8 mouse cellular contexts compared by ENCODE assay signal in genomic region chr12:75701173-75702083, GRCm38 (mm10). TPM values are rescaled to one million over a fixed set of nuclear protein-coding genes. Genes with fewer than 3 reads are reported as not detected.
DNase-seq lines count a peak whose midpoint lies in the region; ATAC-seq lines count a peak whose summit lies in the region.

No protein-coding gene starts in this region.

- peak overlapping the region; percentile 8 for H3K4me3 ChIP-seq in intestine, embryonic 16.5 days (ENCODE audit: low read length)
- H3K4me3 ChIP-seq in liver, embryonic 16.5 days (ENCODE audit: low read depth, low read length): no peak overlapping the region

- peaks cover 8% of the 10 kb centered on the region for H3K4me1 ChIP-seq in intestine, embryonic 16.5 days (ENCODE audit: control insufficient read depth, insufficient read depth, low read length)
- H3K4me1 ChIP-seq in liver, embryonic 16.5 days (ENCODE audit: control insufficient read depth, low read depth, low read length): peaks cover 2% of the 10 kb centered on the region; the same call in 1 of the 2 replicates

- peak overlapping the region; percentile 55 for H3K4me2 ChIP-seq in intestine, embryonic 16.5 days (ENCODE audit: low read depth, low read length)
- peak overlapping the region; percentile 30 for H3K4me2 ChIP-seq in liver, embryonic 16.5 days (ENCODE audit: low read depth, low read length)

- H3K9ac ChIP-seq in intestine, embryonic 16.5 days (ENCODE audit: low read depth, low read length): peak overlapping the region; percentile 46
- H3K9ac ChIP-seq in liver, embryonic 16.5 days (ENCODE audit: low read depth, low read length): no peak overlapping the region

- no peaks in the 10 kb centered on the region for H3K27me3 ChIP-seq in intestine, embryonic 16.5 days (replicated peaks; ENCODE audit: control insufficient read depth, insufficient read depth, low read length)
- H3K27me3 ChIP-seq in liver, embryonic 16.5 days (ENCODE audit: control insufficient read depth, insufficient read depth, low read depth, low read length): no peaks in the 10 kb centered on the region

- DNase-seq in adrenal gland, adult (ENCODE audit: inconsistent age in 2 of 2, low spot score in 1 of 2): peak; percentile 36 to 72
- DNase-seq in adrenal gland, adult 8-10 months: no peak
- DNase-seq in adrenal gland, postnatal 10 days: peak; percentile 57
- DNase-seq in gastrocnemius, postnatal 10 days: peak; percentile 65
- peak; percentile 26 for DNase-seq in retina, postnatal 1 day
- DNase-seq in spleen, adult 12 weeks (ENCODE audit: low spot score): no peak

- H3K27ac ChIP-seq in intestine, embryonic 16.5 days (ENCODE audit: low read length): 0 out of 2 replicates have a peak overlapping the region, but pooled peaks have one; percentile 19
- H3K27ac ChIP-seq in liver, embryonic 16.5 days (ENCODE audit: low read length): no peak overlapping the region

- H3K9me3 ChIP-seq in intestine, embryonic 16.5 days (ENCODE audit: control insufficient read depth, low read length): peaks cover 3% of the 10 kb centered on the region; the same call in 1 of the 2 replicates
- peaks cover 5% of the 10 kb centered on the region; the same call in 1 of the 2 replicates for H3K9me3 ChIP-seq in liver, embryonic 16.5 days (replicated peaks; ENCODE audit: control insufficient read depth, low read length)

- peak; percentile 77 for ATAC-seq in intestine, embryonic 16.5 days
- ATAC-seq in liver, embryonic 16.5 days (ENCODE audit: low read depth): no peak

- WGBS in intestine, embryonic 16.5 days: 28% methylated on average over 21 of the region's 21 CpGs
- WGBS in liver, embryonic 16.5 days (ENCODE audit: insufficient replicate concordance): 38% methylated on average over 21 of the region's 21 CpGs

- no peaks in the 10 kb centered on the region for H3K36me3 ChIP-seq in intestine, embryonic 16.5 days (ENCODE audit: control insufficient read depth, insufficient read depth, low read length)
- no peaks in the 10 kb centered on the region for H3K36me3 ChIP-seq in liver, embryonic 16.5 days (ENCODE audit: control insufficient read depth, insufficient read depth)

RNA-seq across cellular contexts. Expression of gene Wdr89, which starts 32.1 kb away (rescaled TPM):
- 1 to 10 TPM; 4.8 to 5.9 (median 5.5) TPM for total RNA-seq in adrenal gland, adult 8-10 months (2022)
- 1 to 10 TPM; 4.8 to 8.3 TPM for total RNA-seq in adrenal gland, postnatal 10 days (2021)
- total RNA-seq in gastrocnemius, postnatal 10 days (2021): 1 to 10 TPM; 3.1 to 3.7 TPM
- 8.5 and 9.3 TPM in 2 replicates for polyA plus RNA-seq in intestine, embryonic 16.5 days (2015; fragmentation: Nextera tagmentation; extraction: Ambion mirVana)
- polyA plus RNA-seq in liver, embryonic 16.5 days (2015; fragmentation: Nextera tagmentation; extraction: Ambion mirVana): 2.8 and 3.6 TPM in 2 replicates

RNA-seq across cellular contexts. Expression of gene Sgpp1, which starts 34.1 kb away (rescaled TPM):
- total RNA-seq in adrenal gland, adult 8-10 months (2022): 100 to 1,000 TPM; 155 to 228 (median 174) TPM
- 10 to 100 TPM; 42.7 to 57.5 TPM for total RNA-seq in adrenal gland, postnatal 10 days (2021)
- 10 to 100 TPM; 16.6 to 17.2 TPM for total RNA-seq in gastrocnemius, postnatal 10 days (2021)
- polyA plus RNA-seq in intestine, embryonic 16.5 days (2015; fragmentation: Nextera tagmentation; extraction: Ambion mirVana): 9.6 and 12.6 TPM in 2 replicates
- polyA plus RNA-seq in liver, embryonic 16.5 days (2015; fragmentation: Nextera tagmentation; extraction: Ambion mirVana): 10.9 and 11.5 TPM in 2 replicates

Comparison
In these comparisons a context has a peak if more than half of its experiments do, and no peak if none do; other contexts are left out.
1. DNase-seq: peak in adrenal gland, adult (2 of 2), adrenal gland, postnatal 10 days (single experiment), gastrocnemius, postnatal 10 days (single experiment) and retina, postnatal 1 day (single experiment); none in adrenal gland, adult 8-10 months (single experiment) and spleen, adult 12 weeks (single experiment).